Mouse (Mus musculus) megakaryocyte-erythroid progenitor cell, adult 5 weeks (primary cell): ENCODE results near the gene Iqcn. TPM values are rescaled to one million over a fixed set of nuclear protein-coding genes. Genes with fewer than 3 reads are reported as not detected.

Source experiments
- polyA plus RNA-seq: library from polyadenylated mRNA; stranded (reverse); fragments of >175 nt; gene quantifications from 2 replicates; pipeline ENCODE4 v1.2.3, GENCODE M21; 2012

Gene Iqcn
- polyA plus RNA-seq = 0.71 and 1.9 TPM in 2 replicates

GRCm38 (mm10) chr8:70703287-70703686, at the start of gene Iqcn:
Iqcn (plus strand) TSS chr8:70703457.

GRCm38 (mm10) chr8:70660273-70660725, 43.0 kb upstream of the Iqcn start, which contains the start of gene Pgpep1:
Pgpep1 (minus strand) TSS chr8:70660388.

GRCm38 (mm10) chr8:70673079-70673856, 30.0 kb upstream of the Iqcn start, which contains the start of gene Lsm4:
Lsm4 (plus strand) TSS chr8:70673248.

GRCm38 (mm10) chr8:70698310-70699109, 4.7 kb upstream of the Iqcn start, which contains the start of gene Jund:
Jund (plus strand) TSS chr8:70698949.

GRCm38 (mm10) chr8:70718297-70718696, 15.0 kb downstream of the Iqcn start, which contains the start of gene Gm3336:
Gm3336 (plus strand) TSS chr8:70718543.

GRCm38 (mm10) chr8:70723486-70724210, 20.4 kb downstream of the Iqcn start, which contains the start of gene Pde4c:
Pde4c (plus strand) TSS chr8:70723720.

GRCm38 (mm10) chr8:70754043-70754870, 51.0 kb downstream of the Iqcn start, which contains the start of gene Rab3a:
Rab3a (plus strand) TSS chr8:70754679.

GRCm38 (mm10) chr8:70760775-70761406, 57.6 kb downstream of the Iqcn start, which contains the start of gene Mpv17l2:
Mpv17l2 (minus strand) TSS chr8:70760946.

Other genes with a start within 250 kb of the Iqcn start
- gene Klhl26, start 226.5 kb upstream of the Iqcn start, polyA plus RNA-seq = 5.9 and 6.5 TPM in 2 replicates
- 0.12 and 0.15 TPM in 2 replicates for gene Tmem59l, start 216.1 kb upstream of the Iqcn start, polyA plus RNA-seq
- gene Crlf1, start 210.3 kb upstream of the Iqcn start, polyA plus RNA-seq = 0.46 and 1.1 TPM in 2 replicates
- 205 and 212 TPM in 2 replicates for gene Rex1bd, start 196.7 kb upstream of the Iqcn start, polyA plus RNA-seq
- 969 and 1,011 TPM in 2 replicates for gene Uba52, start 192.7 kb upstream of the Iqcn start, polyA plus RNA-seq
- 975 and 1,046 TPM in 2 replicates for gene Fkbp8, start 175.7 kb upstream of the Iqcn start, polyA plus RNA-seq
- 60.7 and 64.0 TPM in 2 replicates for gene Kxd1, start 175.5 kb upstream of the Iqcn start, polyA plus RNA-seq
- 51.7 and 61.3 TPM in 2 replicates for gene Ell, start 164.0 kb upstream of the Iqcn start, polyA plus RNA-seq
- gene Isyna1, start 109.1 kb upstream of the Iqcn start, polyA plus RNA-seq = 264 and 274 TPM in 2 replicates
- gene Ssbp4, start 94.6 kb upstream of the Iqcn start, polyA plus RNA-seq = 1,201 and 1,308 TPM in 2 replicates
- 11.8 and 21.0 TPM in 2 replicates for gene Lrrc25, start 87.3 kb upstream of the Iqcn start, polyA plus RNA-seq
- gene Gdf15, start 71.0 kb upstream of the Iqcn start, polyA plus RNA-seq = 13.6 and 15.1 TPM in 2 replicates
- 1.8 and 2.6 TPM in 2 replicates for gene Pgpep1, start 43.1 kb upstream of the Iqcn start, polyA plus RNA-seq
- gene Lsm4, start 30.2 kb upstream of the Iqcn start, polyA plus RNA-seq = 583 and 668 TPM in 2 replicates
- 3,053 and 3,449 TPM in 2 replicates for gene Jund, start 4.5 kb upstream of the Iqcn start, polyA plus RNA-seq
- gene Gm3336, start 15.1 kb downstream of the Iqcn start, polyA plus RNA-seq = 0.15 TPM in 1 of 2 replicates, not detected in the other
- 3.5 and 3.6 TPM in 2 replicates for gene Pde4c, start 20.3 kb downstream of the Iqcn start, polyA plus RNA-seq
- 7.4 and 8.1 TPM in 2 replicates for gene Rab3a, start 51.2 kb downstream of the Iqcn start, polyA plus RNA-seq
- gene Mpv17l2, start 57.5 kb downstream of the Iqcn start, polyA plus RNA-seq = 75.0 and 90.1 TPM in 2 replicates
- gene Pik3r2, start 73.3 kb downstream of the Iqcn start, polyA plus RNA-seq = 69.9 and 78.3 TPM in 2 replicates
- 424 and 485 TPM in 2 replicates for gene Mast3, start 101.6 kb downstream of the Iqcn start, polyA plus RNA-seq
- 1.7 and 2.9 TPM in 2 replicates for gene Il12rb1, start 105.0 kb downstream of the Iqcn start, polyA plus RNA-seq
- gene Arrdc2, start 136.3 kb downstream of the Iqcn start, polyA plus RNA-seq = 33.6 and 35.8 TPM in 2 replicates
- 0.57 and 0.83 TPM in 2 replicates for gene Kcnn1, start 159.8 kb downstream of the Iqcn start, polyA plus RNA-seq
- 198 and 237 TPM in 2 replicates for gene Ccdc124, start 170.5 kb downstream of the Iqcn start, polyA plus RNA-seq
- gene Slc5a5, start 189.3 kb downstream of the Iqcn start, polyA plus RNA-seq = 0.14 and 0.16 TPM in 2 replicates
- gene Rpl18a, start 194.0 kb downstream of the Iqcn start, polyA plus RNA-seq = 5,488 and 6,564 TPM in 2 replicates
- gene Map1s, start 202.5 kb downstream of the Iqcn start, polyA plus RNA-seq = 112 and 120 TPM in 2 replicates